Mouse (Mus musculus) lung, embryonic 16.5 days (tissue): ENCODE data around the gene Lrba. TPM values are rescaled to one million over a fixed set of nuclear protein-coding genes. Genes with fewer than 3 reads are reported as not detected.
A peak's percentile ranks its signal among the peaks of the same experiment; 100 is the strongest.

ENCODE experiments used
- ATAC-seq: fragments of 200-750 bp; cut with Nextera tagmentation; 2 replicates; pipeline ENCODE4 v1.8.0; 2017; ENCODE audit warnings: low read depth, mild to moderate bottlenecking, moderate library complexity
- H3K27ac ChIP-seq: fragments of 300-500 bp; sonication (generic); 2 replicates; pipeline ENCODE4 v1.5.1; 2014; ENCODE audit warnings: mild to moderate bottlenecking, control low read depth, low read length
- H3K27me3 ChIP-seq: fragments of 300-500 bp; sonication (generic); 2 replicates; pipeline ENCODE4 v1.6.1; 2014; ENCODE audit warnings: low read depth, low read length, mixed read lengths; ENCODE audit not compliant: control insufficient read depth, insufficient read depth
- H3K36me3 ChIP-seq: fragments of 300-500 bp; sonication (generic); 2 replicates; pipeline ENCODE4 v1.6.1; 2014; ENCODE audit warnings: low read length; ENCODE audit not compliant: control insufficient read depth, insufficient read depth
- H3K4me1 ChIP-seq: fragments of 300-500 bp; sonication (generic); replicated peaks from 2 replicates; pipeline ENCODE4 v1.6.1; 2014; ENCODE audit warnings: low read length, mixed read lengths; ENCODE audit not compliant: control insufficient read depth, insufficient read depth
- H3K4me2 ChIP-seq: fragments of 300-500 bp; sonication (generic); 2 replicates; pipeline ENCODE4 v1.6.1; 2014; ENCODE audit warnings: low read depth, low read length, control low read depth
- H3K4me3 ChIP-seq: fragments of 300-500 bp; sonication (generic); 2 replicates; pipeline ENCODE4 v1.5.1; 2014; ENCODE audit warnings: mild to moderate bottlenecking, low read length, control low read depth
- H3K9ac ChIP-seq: fragments of 300-500 bp; sonication (generic); 2 replicates; pipeline ENCODE4 v1.6.1; 2014; ENCODE audit warnings: low read length, control low read depth
- H3K9me3 ChIP-seq: fragments of 300-500 bp; sonication (generic); 2 replicates; pipeline ENCODE4 v1.6.1; 2016; ENCODE audit warnings: low read length; ENCODE audit not compliant: control insufficient read depth
- WGBS: fragments of 180-500 bp; shearing (Covaris S2); extraction: QIAGEN DNeasy Blood & Tissue Kit; methylation state at CpG from one replicate; pipeline ENCODE4 v1.1.7; 2014; 5-methylcytosine and 5-hydroxymethylcytosine counted together
- polyA plus RNA-seq: library from polyadenylated mRNA; unstranded; fragments of >200 nt; fragmentation: Nextera tagmentation; extraction: Ambion mirVana; gene quantifications from 2 replicates; pipeline ENCODE4 v1.2.1, GENCODE M21; 2015

The Lrba gene
- polyA plus RNA-seq, 1 experiment from 2014 or later: 3.4 TPM

- H3K4me3 ChIP-seq: no peak overlapping the region
- no peak overlapping the region for H3K4me2 ChIP-seq
- H3K4me1 ChIP-seq: no peaks in the 10 kb centered on the region
- no peak for ATAC-seq
- H3K9me3 ChIP-seq: no peaks in the 10 kb centered on the region
- 71% methylated on average over 6 of the region's 6 CpGs for WGBS
- H3K27me3 ChIP-seq: no peaks in the 10 kb centered on the region
- no peak overlapping the region for H3K27ac ChIP-seq
- no peak overlapping the region for H3K9ac ChIP-seq
- H3K36me3 ChIP-seq: no peaks in the 10 kb centered on the region
Measured at GRCm38 (mm10) chr3:86204608-86205358, 19.7 kb upstream of the Lrba start.

GRCm38 (mm10) chr3:86206556-86206955, 17.9 kb upstream of the Lrba start:
- ATAC-seq: no peak
- H3K9me3 ChIP-seq: no peaks in the 10 kb centered on the region
- H3K27me3 ChIP-seq: no peaks in the 10 kb centered on the region
- no peak overlapping the region for H3K27ac ChIP-seq
- 93% methylated on average over 2 of the region's 2 CpGs for WGBS
- H3K36me3 ChIP-seq: no peaks in the 10 kb centered on the region
- no peaks in the 10 kb centered on the region for H3K4me1 ChIP-seq
- no peak overlapping the region for H3K9ac ChIP-seq
- no peak overlapping the region for H3K4me2 ChIP-seq
- H3K4me3 ChIP-seq: no peak overlapping the region

GRCm38 (mm10) chr3:86210267-86210939, 14.1 kb upstream of the Lrba start:
- Histone ChIP-seq H3K4me1 (no peaks in the 10 kb centered on the region), H3K4me3 (no peak overlapping the region), H3K27me3 (no peaks in the 10 kb centered on the region), H3K36me3 (no peaks in the 10 kb centered on the region), H3K4me2 (no peak overlapping the region), H3K27ac (no peak overlapping the region), H3K9ac (no peak overlapping the region), H3K9me3 (no peaks in the 10 kb centered on the region)
- WGBS: 87% methylated on average over 10 of the region's 10 CpGs
- ATAC-seq: no peak

GRCm38 (mm10) chr3:86210959-86211358, 13.5 kb upstream of the Lrba start:
- no peaks in the 10 kb centered on the region for H3K9me3 ChIP-seq
- H3K9ac ChIP-seq: no peak overlapping the region
- no peak overlapping the region for H3K4me3 ChIP-seq
- H3K36me3 ChIP-seq: no peaks in the 10 kb centered on the region
- no peak overlapping the region for H3K4me2 ChIP-seq
- ATAC-seq: no peak
- H3K27ac ChIP-seq: no peak overlapping the region
- WGBS: 75% methylated on average over 3 of the region's 3 CpGs
- H3K27me3 ChIP-seq: no peaks in the 10 kb centered on the region
- no peaks in the 10 kb centered on the region for H3K4me1 ChIP-seq

- H3K4me1 ChIP-seq: no peaks in the 10 kb centered on the region
- H3K4me2 ChIP-seq: no peak overlapping the region
- ATAC-seq: no peak
- no peak overlapping the region for H3K9ac ChIP-seq
- H3K9me3 ChIP-seq: no peaks in the 10 kb centered on the region
- H3K4me3 ChIP-seq: no peak overlapping the region
- H3K36me3 ChIP-seq: no peaks in the 10 kb centered on the region
- no peak overlapping the region for H3K27ac ChIP-seq
- H3K27me3 ChIP-seq: no peaks in the 10 kb centered on the region
- 81% methylated on average over 4 of the region's 4 CpGs for WGBS
Measured at GRCm38 (mm10) chr3:86214248-86214647, 10.2 kb upstream of the Lrba start.

GRCm38 (mm10) chr3:86223634-86224313, 706 bp upstream of the Lrba start:
- ATAC-seq: peak; percentile 94
- H3K27ac ChIP-seq: peak overlapping the region; percentile 98
- WGBS: under 1% methylated on average over 52 of the region's 79 CpGs
- peak overlapping the region; percentile 93 for H3K4me2 ChIP-seq
- no peaks in the 10 kb centered on the region for H3K27me3 ChIP-seq
- peak overlapping the region; percentile 91 for H3K9ac ChIP-seq
- peak overlapping the region; percentile 93 for H3K4me3 ChIP-seq
- H3K36me3 ChIP-seq: no peaks in the 10 kb centered on the region
- H3K4me1 ChIP-seq: no peaks in the 10 kb centered on the region
- no peaks in the 10 kb centered on the region for H3K9me3 ChIP-seq

GRCm38 (mm10) chr3:86224314-86224563, 241 bp upstream of the Lrba start:
- Histone ChIP-seq H3K9ac (peak overlapping the region; percentile 91), H3K4me3 (peak overlapping the region; percentile 93), H3K36me3 (no peaks in the 10 kb centered on the region), H3K4me2 (peak overlapping the region; percentile 93), H3K4me1 (no peaks in the 10 kb centered on the region), H3K9me3 (no peaks in the 10 kb centered on the region), H3K27ac (peak overlapping the region; percentile 98), H3K27me3 (no peaks in the 10 kb centered on the region)
- no peak for ATAC-seq
- WGBS: under 1% methylated on average over 17 of the region's 28 CpGs

- Histone ChIP-seq H3K4me1 (no peaks in the 10 kb centered on the region), H3K4me3 (no peak overlapping the region)
Measured at GRCm38 (mm10) chr3:86231532-86232086, 7.1 kb downstream of the Lrba start.

GRCm38 (mm10) chr3:86247193-86247592, 22.7 kb downstream of the Lrba start:
- WGBS: 71% methylated on average over 8 of the region's 8 CpGs
- Histone ChIP-seq H3K4me1 (no peaks in the 10 kb centered on the region), H3K9ac (no peak overlapping the region), H3K4me2 (no peak overlapping the region), H3K27ac (no peak overlapping the region), H3K9me3 (no peaks in the 10 kb centered on the region), H3K36me3 (no peaks in the 10 kb centered on the region), H3K4me3 (no peak overlapping the region), H3K27me3 (no peaks in the 10 kb centered on the region)
- no peak for ATAC-seq

More at GRCm38 (mm10) chr3:86231532-86232086, 7.1 kb downstream of the Lrba start:
- WGBS: 74% methylated on average over 1 of the region's 1 CpGs
- no peak overlapping the region for H3K9ac ChIP-seq
- H3K27ac ChIP-seq: no peak overlapping the region
- H3K4me2 ChIP-seq: no peak overlapping the region
- no peaks in the 10 kb centered on the region for H3K36me3 ChIP-seq
- ATAC-seq: no peak
- H3K27me3 ChIP-seq: no peaks in the 10 kb centered on the region
- H3K9me3 ChIP-seq: no peaks in the 10 kb centered on the region
